Mouse (Mus musculus) spleen, adult 2 months (tissue): ENCODE measurements around the gene Tmem223.

Experiments
- CTCF ChIP-seq: fragments of 200-500 bp; IDR thresholded peaks from 2 replicates; pipeline ENCODE4 v1.5.1; 2011; ENCODE audit warnings: mild to moderate bottlenecking, inconsistent platforms; ENCODE audit not compliant: insufficient read depth, insufficient read length, insufficient replicate concordance; ENCODE audit errors: extremely low read depth
- POLR2A ChIP-seq: fragments of 200-500 bp; IDR thresholded peaks from 2 replicates; pipeline ENCODE4 v1.6.1; 2011; ENCODE audit warnings: low read depth, low read length, inconsistent platforms

- TF ChIP-seq CTCF (no peak), POLR2A (no peak)
Measured at GRCm38 (mm10) chr19:8747368-8747767, 23.4 kb upstream of the Tmem223 start.
